Mouse (Mus musculus): ENCODE measurements around the gene Exosc9. TPM values are rescaled to one million over a fixed set of nuclear protein-coding genes. Genes with fewer than 3 reads are reported as not detected.
A peak's percentile ranks its signal among the peaks of the same experiment; 100 is the strongest.

The Exosc9 gene
- total and polyA plus RNA-seq, 3 experiments = 46.0 to 49.4 TPM; not detected in 1

- no peak overlapping the region for H3K4me3 ChIP-seq (ENCODE audit: control insufficient read depth in 1 of 2, insufficient read depth in 1 of 2, low read depth in 2 of 2, low read length in 2 of 2)
- H3K4me1 ChIP-seq (ENCODE audit: control insufficient read depth in 1 of 2, insufficient read depth in 2 of 2, low read length in 2 of 2) = no peaks in the 10 kb centered on the region
- H3K27ac ChIP-seq (ENCODE audit: control insufficient read depth, low read depth, low read length) = no peak overlapping the region
- no peak for DNase-seq (ENCODE audit: low read depth, low spot score)
- H3K27me3 ChIP-seq (ENCODE audit: control insufficient read depth in 1 of 2, insufficient read depth in 2 of 2, low read length in 2 of 2) = peaks cover 4 to 8% of the 10 kb centered on the region in 2 experiments; a peak in 2 of 4 replicates
- no peak overlapping the region for H3K9ac ChIP-seq (ENCODE audit: control insufficient read depth, low read depth, low read length, poor library complexity, severe bottlenecking)
- H3K36me3 ChIP-seq (ENCODE audit: control insufficient read depth in 1 of 2, insufficient read depth in 2 of 2, low read length in 2 of 2) = no peaks in the 10 kb centered on the region
- no peaks in the 10 kb centered on the region for H3K9me3 ChIP-seq (replicated peaks; ENCODE audit: insufficient read depth, low read length)
- no peak for TF ChIP-seq KAT2A (conservative IDR thresholded peaks at IDR 0.05; ENCODE audit: low read depth, low read length)
- no peak for TF ChIP-seq UBTF (IDR thresholded peaks at IDR 0.05; ENCODE audit: borderline replicate concordance, insufficient read depth, low read depth, low read length)
- no peak for TF ChIP-seq SMC3 (IDR thresholded peaks at IDR 0.05; ENCODE audit: low read depth, low read length)
- TF ChIP-seq TBP (IDR thresholded peaks at IDR 0.05; ENCODE audit: low read depth, low read length) = no peak
- no peaks in the 10 kb centered on the region for H3K79me2 ChIP-seq (ENCODE audit: control insufficient read depth, insufficient read depth, low read length, poor library complexity)
Observed at GRCm38 (mm10) chr3:36544961-36545360, 7.4 kb upstream of the Exosc9 start.

GRCm38 (mm10) chr3:36551343-36551742, 1.1 kb upstream of the Exosc9 start:
- Histone ChIP-seq H3K27me3 (ENCODE audit: control insufficient read depth in 1 of 2, insufficient read depth in 2 of 2, low read length in 2 of 2) (no peaks in the 10 kb centered on the region), H3K9me3 (replicated peaks; ENCODE audit: insufficient read depth, low read length) (no peaks in the 10 kb centered on the region), H3K27ac (ENCODE audit: control insufficient read depth, low read depth, low read length) (no peak overlapping the region), H3K79me2 (ENCODE audit: control insufficient read depth, insufficient read depth, low read length, poor library complexity) (peaks cover 6% of the 10 kb centered on the region), H3K9ac (ENCODE audit: control insufficient read depth, low read depth, low read length, poor library complexity, severe bottlenecking) (no peak overlapping the region), H3K4me3 (ENCODE audit: control insufficient read depth in 1 of 2, insufficient read depth in 1 of 2, low read depth in 2 of 2, low read length in 2 of 2) (no peak overlapping the region), H3K4me1 (ENCODE audit: control insufficient read depth in 1 of 2, insufficient read depth in 2 of 2, low read length in 2 of 2) (peaks cover 0 to 4% of the 10 kb centered on the region in 2 experiments; a peak in 1 of 4 replicates), H3K36me3 (ENCODE audit: control insufficient read depth in 1 of 2, insufficient read depth in 2 of 2, low read length in 2 of 2) (peaks cover 0 to 2% of the 10 kb centered on the region in 2 experiments; a peak in 2 of 4 replicates)
- DNase-seq (ENCODE audit: low read depth, low spot score) = no peak
- no peak for TF ChIP-seq EP300 (IDR thresholded peaks at IDR 0.05; ENCODE audit: low read depth in 1 of 2, low read length in 2 of 2)
- TF ChIP-seq GABPA (IDR thresholded peaks at IDR 0.05; ENCODE audit: low read depth, low read length) = no peak
- no peak for TF ChIP-seq USF2 (IDR thresholded peaks at IDR 0.05; ENCODE audit: borderline replicate concordance in 1 of 2, insufficient read depth in 1 of 2, low read depth in 1 of 2, low read length in 2 of 2)

- no peak overlapping the region for H3K27ac ChIP-seq (ENCODE audit: control insufficient read depth, low read depth, low read length)
- peaks cover 0 to 4% of the 10 kb centered on the region in 2 experiments; a peak in 1 of 4 replicates for H3K4me1 ChIP-seq (ENCODE audit: control insufficient read depth in 1 of 2, insufficient read depth in 2 of 2, low read length in 2 of 2)
- peaks cover 0 to 5% of the 10 kb centered on the region in 2 experiments; a peak in 2 of 4 replicates for H3K36me3 ChIP-seq (ENCODE audit: control insufficient read depth in 1 of 2, insufficient read depth in 2 of 2, low read length in 2 of 2)
- DNase-seq (ENCODE audit: low read depth, low spot score) = no peak
- no peaks in the 10 kb centered on the region for H3K9me3 ChIP-seq (replicated peaks; ENCODE audit: insufficient read depth, low read length)
- H3K27me3 ChIP-seq (ENCODE audit: control insufficient read depth in 1 of 2, insufficient read depth in 2 of 2, low read length in 2 of 2) = no peaks in the 10 kb centered on the region
- TF ChIP-seq HCFC1 (IDR thresholded peaks at IDR 0.05; ENCODE audit: low read depth, low read length) = no peak
- H3K4me3 ChIP-seq (ENCODE audit: control insufficient read depth in 1 of 2, insufficient read depth in 1 of 2, low read depth in 2 of 2, low read length in 2 of 2) = peak overlapping the region; percentile 51 to 97
- peaks cover 6% of the 10 kb centered on the region for H3K79me2 ChIP-seq (ENCODE audit: control insufficient read depth, insufficient read depth, low read length, poor library complexity)
- peak overlapping the region; percentile 15; the same call in 1 of the 2 replicates for H3K9ac ChIP-seq (ENCODE audit: control insufficient read depth, low read depth, low read length, poor library complexity, severe bottlenecking)
Observed at GRCm38 (mm10) chr3:36551851-36552384, 488 bp upstream of the Exosc9 start.
